Mouse (Mus musculus) gastrocnemius, postnatal 25 days (tissue): ENCODE results near the gene Fbxo11. TPM values are rescaled to one million over a fixed set of nuclear protein-coding genes. Genes with fewer than 3 reads are reported as not detected.
A peak's percentile ranks its signal among the peaks of the same experiment; 100 is the strongest.

Experiments used
- DNase-seq: peaks from one replicate; pipeline ENCODE4 v3.0.0; 2022
- long read RNA-seq, 2 experiments: library from polyadenylated mRNA; stranded (forward); transcript quantifications; one replicate each; pipeline ENCODE4 v2.0.0; 2021
- total RNA-seq, 2 experiments: library from RNA; stranded (reverse); gene quantifications; 1 replicate in 1 of 2; 2 replicates in 1 of 2; pipeline ENCODE4 v1.2.3; 2021

Gene Fbxo11
- 10 to 100 TPM; 27.0 to 27.2 TPM for total RNA-seq
- long read RNA-seq, experiment 1, full-length matches to known transcripts: 2 of 8 reads
- long read RNA-seq, experiment 1, partial matches to known transcripts: 1 of 8 reads
- long read RNA-seq, experiment 1, other reads (novel, unspliced or antisense): 5 of 8 reads
- long read RNA-seq, experiment 2, partial matches to known transcripts: 1 of 8 reads
- long read RNA-seq, experiment 2, other reads (novel, unspliced or antisense): 7 of 8 reads

DNA sequence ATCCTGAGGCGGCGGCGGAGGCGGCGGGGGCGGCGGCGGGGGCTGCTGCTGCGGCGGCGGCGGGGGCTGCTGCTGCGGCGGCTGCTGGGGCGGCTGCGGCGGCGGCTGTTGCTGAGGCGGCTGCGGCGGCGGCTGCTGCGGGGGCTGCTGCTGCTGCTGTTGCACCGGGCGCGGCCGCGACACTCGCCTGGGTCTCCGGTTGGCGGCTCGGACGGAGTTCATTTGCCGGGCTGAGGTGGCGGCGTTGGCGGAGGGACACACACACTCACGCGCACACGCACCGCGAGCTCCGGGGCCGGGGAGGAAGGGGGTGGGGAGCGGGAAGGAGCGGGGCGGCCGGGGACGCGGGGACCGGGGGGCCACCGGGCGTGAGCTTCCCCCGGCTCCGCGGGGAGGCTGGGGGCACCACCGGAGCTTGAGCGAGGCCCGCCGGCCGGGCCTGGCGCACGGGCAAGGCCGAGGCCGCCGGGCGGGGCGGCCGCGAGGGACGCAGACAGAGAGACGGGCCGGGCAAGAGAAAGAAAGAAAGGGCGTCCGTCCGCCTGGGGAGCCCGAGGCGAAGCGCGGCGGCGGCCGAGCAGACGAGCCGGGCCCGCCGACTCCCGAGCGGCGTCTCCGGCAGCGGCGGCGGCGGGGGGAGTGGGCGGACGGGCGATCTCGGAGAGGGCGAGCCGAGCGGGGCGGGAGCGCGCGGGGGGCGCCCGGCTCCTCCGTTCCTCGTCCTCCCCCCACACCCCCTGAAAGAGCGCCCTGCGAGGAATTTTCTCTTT, at the start of gene Fbxo11:
Fbxo11 (minus strand) TSS at position 261 of the 770 bp plus-strand sequence.
- DNase-seq: peak; percentile 51

- DNase-seq: no peak
These were observed 48.8 kb upstream of the Fbxo11 start for GRCm38 (mm10) chr17:88113883-88114229.

DNA sequence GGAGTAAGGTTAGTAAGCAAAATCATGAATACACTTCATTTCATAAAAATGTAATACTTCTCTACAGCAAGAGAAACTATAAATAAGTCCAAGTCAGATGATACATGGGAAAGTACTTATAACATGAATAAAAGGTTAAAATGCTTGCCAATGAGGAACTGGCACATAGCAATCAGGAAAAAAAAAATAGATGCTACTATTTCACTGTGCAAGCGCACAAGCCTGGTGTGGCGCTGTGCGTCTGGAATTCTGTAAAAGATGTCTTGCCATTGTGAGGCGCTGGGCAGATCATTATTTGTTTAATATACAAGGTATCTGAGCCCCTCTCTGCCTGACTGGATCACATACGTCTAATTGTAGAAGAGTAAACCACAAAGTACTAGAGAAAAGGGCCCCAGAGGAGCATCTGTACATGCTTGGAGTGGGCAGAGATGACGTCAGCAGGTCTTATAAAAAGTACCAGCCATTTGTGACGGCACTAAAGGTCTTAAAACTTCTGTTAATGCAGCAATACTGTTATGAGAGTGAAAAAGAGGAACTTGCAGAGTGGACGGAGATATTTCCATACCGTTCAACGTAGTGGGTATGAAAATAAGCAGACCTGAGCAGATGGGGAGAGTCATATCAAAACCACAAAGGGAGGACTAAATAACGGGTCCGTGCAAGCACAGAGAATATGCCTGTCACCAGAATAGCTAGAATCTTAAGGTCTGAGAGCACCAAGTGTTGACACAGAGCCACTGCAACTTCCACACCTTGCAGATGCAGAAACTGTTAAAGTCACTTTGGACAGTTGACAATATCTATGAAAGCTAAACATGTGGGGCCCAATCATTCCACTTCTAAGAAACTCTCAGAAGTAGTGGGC, 48.2 kb upstream of the Fbxo11 start:
- no peak for DNase-seq

DNA sequence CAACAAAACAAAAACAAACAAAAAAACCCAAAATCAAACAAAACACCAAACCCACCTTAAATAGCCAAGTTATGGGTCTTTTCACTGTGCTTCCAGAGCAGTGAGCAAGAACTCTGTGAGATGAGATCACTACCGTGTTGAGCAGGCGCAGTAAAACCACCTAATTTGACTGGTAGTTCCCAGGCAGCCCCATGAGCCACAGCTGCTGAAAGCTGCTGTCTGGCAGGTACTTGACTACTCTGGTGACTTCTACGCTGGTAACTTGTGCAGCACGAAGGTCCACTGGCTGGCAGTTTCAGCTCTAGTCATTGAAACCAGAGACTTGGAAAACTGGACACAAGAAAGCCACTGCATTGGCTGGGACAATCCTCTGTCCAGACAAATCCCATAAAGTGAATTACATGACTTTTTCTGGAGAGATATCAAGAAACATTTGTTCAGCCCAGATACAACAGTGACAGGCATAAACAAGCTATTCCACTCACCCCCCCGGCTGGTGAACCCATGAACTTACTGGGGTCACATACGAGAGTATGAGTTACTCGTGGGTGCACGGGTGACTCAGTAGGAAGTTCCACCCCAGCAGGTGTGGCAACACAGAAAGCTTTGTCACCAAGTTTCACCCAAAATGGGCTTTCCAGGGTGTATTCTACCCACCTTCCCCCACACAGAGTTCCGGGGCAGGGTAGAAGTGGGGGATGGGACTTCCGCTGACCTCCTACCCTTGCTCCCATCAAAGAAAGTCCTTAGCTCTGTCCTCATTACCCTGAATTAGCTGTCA, 47.0 kb upstream of the Fbxo11 start:
- DNase-seq: peak; percentile 20

DNA sequence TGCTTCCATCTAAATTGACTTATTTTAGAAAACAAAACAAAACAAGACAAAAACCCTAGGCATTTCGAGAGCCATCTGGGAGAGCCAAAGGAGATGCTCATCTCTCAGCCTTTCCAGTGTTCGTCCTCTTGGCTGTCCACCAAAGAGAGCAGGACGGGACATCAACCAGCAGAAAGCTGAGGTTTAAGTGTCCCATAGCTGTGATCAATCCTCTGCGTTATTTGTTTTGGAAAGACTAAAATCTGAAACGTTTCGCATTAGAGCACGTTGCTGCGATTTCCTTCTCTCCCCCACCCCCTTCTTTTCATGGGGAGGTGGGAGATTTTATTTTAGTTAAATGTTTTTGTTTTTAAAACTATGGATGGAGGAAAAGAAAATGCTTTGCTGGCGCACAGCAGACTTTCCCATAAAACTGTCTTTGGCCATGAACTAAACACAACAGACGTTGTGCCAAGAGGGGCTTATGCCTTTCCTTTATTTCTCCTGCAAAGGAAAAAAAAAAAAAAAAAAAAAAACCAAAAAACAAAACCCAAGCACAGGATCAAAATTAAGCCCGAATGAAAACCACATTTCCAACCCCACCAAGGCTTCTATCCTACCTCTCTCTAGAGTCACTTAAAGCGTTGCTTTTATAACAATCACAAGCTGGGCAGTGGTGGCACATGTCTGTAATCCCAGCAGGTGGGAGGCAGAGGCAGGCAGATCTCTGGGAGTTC, 46.1 kb upstream of the Fbxo11 start:
- peak; percentile 42 for DNase-seq

GRCm38 (mm10) chr17:88107708-88108107, 42.6 kb upstream of the Fbxo11 start:
- DNase-seq: no peak

- DNase-seq: peak; percentile 60
These were observed 41.3 kb upstream of the Fbxo11 start for GRCm38 (mm10) chr17:88106365-88106764.

DNA sequence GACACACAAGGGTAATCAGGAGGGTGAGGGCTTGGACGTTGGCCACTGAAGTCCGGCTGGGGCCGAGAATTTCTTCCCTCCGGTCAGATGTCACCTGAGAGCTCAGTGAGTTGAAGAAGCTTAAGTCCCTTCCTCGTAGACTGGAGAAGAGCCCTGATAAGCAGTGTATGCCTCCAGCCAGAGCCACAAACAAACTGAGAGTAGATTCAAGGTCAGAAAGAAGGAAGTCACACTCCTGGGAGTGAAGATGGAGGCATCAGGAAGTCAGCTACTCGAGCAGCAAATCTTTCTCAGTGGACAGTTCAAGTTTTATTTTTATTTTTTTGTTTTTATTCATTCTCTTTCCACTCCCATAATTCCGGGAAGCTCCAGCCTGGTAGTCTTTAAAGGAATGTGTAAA, 37.5 kb upstream of the Fbxo11 start:
- no peak for DNase-seq

GRCm38 (mm10) chr17:88098181-88098852, 33.2 kb upstream of the Fbxo11 start:
- no peak for DNase-seq

DNA sequence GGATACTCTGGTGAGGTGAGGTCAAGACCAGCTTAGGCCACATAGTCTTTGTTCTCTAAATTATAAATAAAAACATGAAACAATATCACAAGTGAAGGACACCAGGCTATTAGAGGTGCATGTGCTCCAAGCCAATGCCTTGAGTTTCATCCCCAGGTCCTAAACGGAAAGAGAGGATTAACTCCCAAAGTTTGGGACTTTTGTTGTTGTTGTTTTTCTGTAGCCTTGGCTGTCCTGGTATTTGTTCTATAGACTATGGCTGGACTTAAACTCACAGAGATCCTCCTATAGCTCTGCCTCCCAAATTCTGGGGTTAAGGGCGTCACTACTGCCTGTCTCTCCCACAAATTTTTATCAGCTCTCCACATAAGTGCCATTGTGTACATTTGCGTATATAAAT, 32.5 kb upstream of the Fbxo11 start:
- no peak for DNase-seq

- no peak for DNase-seq
These were observed 31.8 kb upstream of the Fbxo11 start for GRCm38 (mm10) chr17:88096809-88097399.

GRCm38 (mm10) chr17:88095517-88096198, 30.6 kb upstream of the Fbxo11 start:
- no peak for DNase-seq

- DNase-seq: no peak
These were observed 29.2 kb upstream of the Fbxo11 start for GRCm38 (mm10) chr17:88094327-88094726.

GRCm38 (mm10) chr17:88093798-88094197, 28.7 kb upstream of the Fbxo11 start:
- DNase-seq: no peak

DNA sequence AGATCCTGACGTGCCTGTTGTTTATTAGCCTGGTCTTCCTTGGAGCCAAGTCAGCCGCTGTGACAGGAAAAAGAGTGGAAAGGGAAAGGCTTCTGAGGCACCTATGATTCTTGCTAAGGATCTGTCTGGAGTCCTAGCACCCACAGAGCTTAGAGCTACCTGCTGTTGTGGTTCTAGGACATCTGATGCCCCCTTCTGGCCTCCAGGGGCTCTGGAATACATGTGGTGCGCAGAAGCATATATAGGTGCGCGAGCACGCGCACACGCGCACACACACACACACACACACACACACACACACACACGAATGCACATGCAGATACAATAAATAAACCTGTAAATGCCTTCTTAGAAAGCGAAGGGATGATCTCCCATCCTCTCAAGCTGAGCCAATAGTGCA, 20.9 kb upstream of the Fbxo11 start:
- DNase-seq: no peak

GRCm38 (mm10) chr17:88081446-88081845, 16.4 kb upstream of the Fbxo11 start:
- DNase-seq: no peak

GRCm38 (mm10) chr17:88079771-88080170, 14.7 kb upstream of the Fbxo11 start:
- DNase-seq: no peak

DNA sequence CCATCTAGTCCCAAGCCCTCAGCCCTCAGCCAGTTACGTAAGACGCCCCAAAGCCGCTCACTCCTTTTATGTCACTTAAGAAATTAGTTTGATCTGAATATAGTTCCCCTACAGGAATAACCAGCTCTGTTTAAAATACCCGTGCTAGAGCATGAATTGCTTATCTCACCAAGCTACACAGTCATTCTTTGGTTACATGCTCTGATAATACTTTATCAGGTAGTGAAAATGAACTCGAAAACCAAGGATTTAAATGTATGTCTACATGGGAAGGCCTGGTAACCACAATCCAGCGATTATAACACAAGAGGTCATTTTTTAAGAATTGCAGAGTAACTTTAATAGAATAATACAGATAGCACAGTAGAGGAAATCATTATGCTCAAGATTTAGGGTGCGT, 7.0 kb upstream of the Fbxo11 start:
- no peak for DNase-seq

DNA sequence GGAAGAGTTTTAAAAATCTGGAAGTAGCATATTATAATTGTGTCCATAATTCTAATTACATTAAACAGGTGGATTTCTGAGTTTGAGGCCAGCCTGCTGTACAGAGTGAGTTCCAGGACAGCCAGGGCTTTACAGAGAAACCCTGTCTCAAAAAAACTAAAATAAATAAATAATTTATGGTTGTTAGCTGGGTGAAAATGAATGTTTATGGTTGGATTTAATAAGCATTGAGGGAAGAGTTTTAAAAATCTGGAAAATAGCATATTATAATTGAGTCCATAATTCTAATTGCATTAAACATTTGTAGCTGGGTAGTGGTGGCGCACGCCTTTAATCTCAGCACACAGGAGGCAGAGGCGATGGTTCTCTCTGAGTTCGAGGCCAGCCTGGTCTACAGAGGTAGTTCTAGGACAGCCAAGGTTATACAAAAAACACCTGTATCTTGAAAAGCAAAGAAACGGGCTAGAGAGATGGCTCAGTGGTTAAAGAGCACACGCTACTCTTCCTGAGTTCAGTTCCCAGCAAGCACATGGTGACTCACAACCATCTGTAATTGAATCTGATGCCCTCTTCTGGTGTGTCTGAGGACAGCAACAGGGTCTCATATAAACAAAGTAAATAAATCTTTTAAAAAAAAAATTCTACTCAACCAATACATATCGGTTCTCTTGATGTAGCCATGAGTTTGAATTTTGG, 3.1 kb upstream of the Fbxo11 start:
- no peak for DNase-seq
